ENCODE assay signal across 16 mouse cellular contexts in the genomic region with DNA sequence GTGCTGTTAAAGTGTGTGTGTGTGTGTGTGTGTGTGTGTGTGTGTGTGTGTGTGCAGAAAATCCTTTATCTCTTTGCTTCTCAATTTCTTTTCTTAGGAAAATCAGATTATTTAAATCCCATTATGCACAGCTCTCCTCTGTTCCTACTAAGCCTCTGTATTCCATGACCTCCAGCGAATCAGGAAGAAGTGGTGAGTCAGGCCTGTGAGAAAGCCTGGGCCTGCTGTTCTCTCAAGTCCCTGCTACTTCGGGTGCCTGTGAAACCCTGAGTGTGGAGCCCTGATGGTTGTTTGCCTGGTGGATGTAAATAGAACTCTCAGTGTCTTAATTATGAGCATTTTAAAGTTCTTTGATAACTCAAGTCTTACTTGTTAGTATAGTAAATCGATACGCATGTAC. TPM values are rescaled to one million over a fixed set of nuclear protein-coding genes. Genes with fewer than 3 reads are reported as not detected.
DNase-seq lines count a peak whose midpoint lies in the region; ATAC-seq lines count a peak whose summit lies in the region.
"Had no signal": no experiment of that assay in that cellular context is flagged by ENCODE, and none has a peak within 500 bp of the region (broad histone marks: within the 10 kb centered on the region; RNA-seq: fewer than 3 reads in every experiment).

No protein-coding gene starts in this region.

- peak overlapping the region; percentile 87 for H3K27ac ChIP-seq in heart, embryonic 13.5 days (replicated peaks)
- H3K27ac ChIP-seq: gastrocnemius, adult 2 months; liver, embryonic 14.5 days had no signal

- no peaks in the 10 kb centered on the region for H3K27me3 ChIP-seq in heart, embryonic 13.5 days (replicated peaks)
- H3K27me3 ChIP-seq: embryonic facial prominence, embryonic 13.5 days had no signal

- H3K4me2 ChIP-seq in heart, embryonic 13.5 days: no peak overlapping the region
- H3K4me2 ChIP-seq: embryonic facial prominence, embryonic 13.5 days had no signal

- ATAC-seq in heart, embryonic 13.5 days (ENCODE audit: extremely low read depth, insufficient number of reproducible peaks, low FRiP score, low TSS enrichment): no peak
- ATAC-seq: inflammation-experienced regulatory T-cells, adult 6 months had no signal

- H3K9me3 ChIP-seq in heart, embryonic 13.5 days: no peaks in the 10 kb centered on the region
- H3K9me3 ChIP-seq: embryonic facial prominence, embryonic 13.5 days had no signal

- intact Hi-C loops in heart, postnatal 14 days (cut with DNase I): no loop called here

- H3K4me3 ChIP-seq in heart, embryonic 13.5 days: no peak overlapping the region
- H3K4me3 ChIP-seq: embryonic facial prominence, embryonic 13.5 days; gastrocnemius, adult 2 months had no signal

- DNase-seq in adrenal gland, postnatal 25 days: peak; percentile 13
- no peak for DNase-seq in adrenal gland, postnatal 10 days
- no peak for DNase-seq in heart, postnatal 14 days
- DNase-seq in retina, postnatal 1 day: peak; percentile 80
- DNase-seq in retina, embryonic 14.5 days (ENCODE audit: low spot score): no peak
- DNase-seq in retina, postnatal 7 days (ENCODE audit: low read depth, low spot score): peak; percentile 54
- no peak for DNase-seq in urinary bladder, adult 18-20 months (ENCODE audit: low spot score in 2 of 2)
- DNase-seq: cerebellum, adult 11 months; gastrocnemius, adult 2 months; lung, postnatal 14 days; right cerebral cortex, postnatal 4 days had no signal

- WGBS in heart, embryonic 13.5 days: 59% methylated on average over 4 of the region's 4 CpGs

- peaks cover 85% of the 10 kb centered on the region for H3K4me1 ChIP-seq in heart, embryonic 13.5 days

- H3K9ac ChIP-seq in heart, embryonic 13.5 days: peak overlapping the region; percentile 50
- H3K9ac ChIP-seq: embryonic facial prominence, embryonic 13.5 days; liver, embryonic 14.5 days had no signal

- H3K36me3 ChIP-seq in heart, embryonic 13.5 days: peaks cover 2% of the 10 kb centered on the region
- H3K36me3 ChIP-seq: embryonic facial prominence, embryonic 13.5 days had no signal

RNA-seq across cellular contexts. Expression of a gene that starts 48.0 kb away (rescaled TPM):
- 1.1 TPM in 1 of 2 replicates, not detected in the other for total RNA-seq in adrenal gland, postnatal 25 days (2021)
- under 1 TPM; 0.48 to 0.69 TPM for total RNA-seq in adrenal gland, postnatal 10 days (2021)
- polyA plus RNA-seq in heart, embryonic 13.5 days (2015; fragmentation: Nextera tagmentation; extraction: Ambion mirVana): 0.48 and 0.55 TPM in 2 replicates
- not detected for total RNA-seq in heart, postnatal 14 days (2021)
- total RNA-seq: gastrocnemius, adult 2 months; hematopoietic stem cell, adult 5-6 weeks had no signal
- polyA plus RNA-seq: inflammation-experienced regulatory T-cells, adult 6 months; liver, embryonic 14.5 days had no signal

RNA-seq across cellular contexts. Expression of a gene that starts 53.3 kb away (rescaled TPM):
- 166 and 206 TPM in 2 replicates for total RNA-seq in adrenal gland, postnatal 25 days (2021)
- 100 to 1,000 TPM; 212 to 228 TPM for total RNA-seq in adrenal gland, postnatal 10 days (2021)
- polyA plus RNA-seq in heart, embryonic 13.5 days (2015; fragmentation: Nextera tagmentation; extraction: Ambion mirVana): 31.1 and 32.3 TPM in 2 replicates
- 100 to 1,000 TPM; 159 to 170 TPM for total RNA-seq in heart, postnatal 14 days (2021)

Comparison
In these comparisons a context has a peak if more than half of its experiments do, and no peak if none do; other contexts are left out.
1. DNase-seq: peak in adrenal gland, postnatal 25 days (single experiment), retina, postnatal 1 day (single experiment) and retina, postnatal 7 days (single experiment); none in adrenal gland, postnatal 10 days (single experiment), heart, postnatal 14 days (0 of 2), retina, embryonic 14.5 days (single experiment) and urinary bladder, adult 18-20 months (0 of 2).